Mouse (Mus musculus) heart, postnatal 25 days (tissue): ENCODE data around the gene Lrp10. TPM values are rescaled to one million over a fixed set of nuclear protein-coding genes. Genes with fewer than 3 reads are reported as not detected.

Source experiments
- DNase-seq: peaks from one replicate; pipeline ENCODE4 v3.0.0; 2022; ENCODE audit warnings: low spot score
- intact Hi-C: fragments of 180-260 bp; cut with DNase I; formaldehyde crosslinking; loops from one replicate; pipeline ENCODE4 v1.15.1; 2025
- total RNA-seq, 2 experiments: library from RNA; stranded (reverse); gene quantifications; 2 replicates each; pipeline ENCODE4 v1.2.3; 2021

The Lrp10 gene
- total RNA-seq, 2 experiments from 2014 or later = 53.9 to 59.8 TPM

GRCm38 (mm10) chr14:54503092-54503491, 39.2 kb downstream of the Lrp10 start:
- DNase-seq = no peak
- intact Hi-C loops = no loop called here

- intact Hi-C loops = no loop called here
- DNase-seq = no peak
Observed at GRCm38 (mm10) chr14:54509774-54510173, 45.8 kb downstream of the Lrp10 start.

- intact Hi-C loops = loop anchor here (5.0 kb wide), 4 partner anchors 35 to 265 kb away; partner anchors contain the start of genes Abhd4, Dad1 and Haus4
- no peak for DNase-seq
Observed at GRCm38 (mm10) chr14:54516710-54517310, 52.9 kb downstream of the Lrp10 start.

Other genes with a start within 250 kb of the Lrp10 start
- 100 to 1,000 TPM; 103 to 112 TPM for gene Dad1, start 210.0 kb upstream of the Lrp10 start, total RNA-seq
- gene Abhd4, start 209.9 kb upstream of the Lrp10 start, total RNA-seq = 10 to 100 TPM; 44.6 to 44.8 TPM
- gene Olfr49, start 179.2 kb upstream of the Lrp10 start, total RNA-seq = not detected
- 100 to 1,000 TPM; 103 to 111 TPM for gene Oxa1l, start 103.3 kb upstream of the Lrp10 start, total RNA-seq
- gene Slc7a7, start 46.4 kb upstream of the Lrp10 start, total RNA-seq = 1 to 10 TPM; 7.7 to 7.9 TPM
- gene Mrpl52, start 37.2 kb upstream of the Lrp10 start, total RNA-seq = 100 to 1,000 TPM; 114 to 121 TPM
- gene Mmp14, start 32.5 kb upstream of the Lrp10 start, total RNA-seq = 10 to 100 TPM; 16.5 to 23.6 TPM
- gene Rem2, start 12.0 kb downstream of the Lrp10 start, total RNA-seq = not detected
- gene Prmt5, start 53.4 kb downstream of the Lrp10 start, total RNA-seq = 10 to 100 TPM; 30.3 to 31.7 TPM
- gene Haus4, start 90.5 kb downstream of the Lrp10 start, total RNA-seq = 1 to 10 TPM; 3.2 to 3.6 TPM
- gene Ajuba, start 113.4 kb downstream of the Lrp10 start, total RNA-seq = 1 to 10 TPM; 6.0 to 6.5 TPM
- gene 4931414P19Rik, start 141.9 kb downstream of the Lrp10 start, total RNA-seq = 1 to 10 TPM; 3.7 to 4.0 TPM
- 100 to 1,000 TPM; 195 to 201 TPM for gene Psmb5, start 153.9 kb downstream of the Lrp10 start, total RNA-seq
- not detected for gene Psmb11, start 157.3 kb downstream of the Lrp10 start, total RNA-seq
- gene Gm17606, start 176.8 kb downstream of the Lrp10 start, total RNA-seq = not detected
- gene Cdh24, start 177.2 kb downstream of the Lrp10 start, total RNA-seq = under 1 TPM; 0.31 to 0.39 TPM
- 10 to 100 TPM; 15.5 to 16.0 TPM for gene 1700123O20Rik, start 222.1 kb downstream of the Lrp10 start, total RNA-seq
- 10 to 100 TPM; 78.7 to 80.9 TPM for gene Acin1, start 222.8 kb downstream of the Lrp10 start, total RNA-seq
- not detected for gene Gm29776, start 234.7 kb downstream of the Lrp10 start, total RNA-seq
- gene Cebpe, start 248.0 kb downstream of the Lrp10 start, total RNA-seq = not detected